Mouse (Mus musculus): ENCODE data around the gene Lcn2.
"Not testable (repeated sequence)": the region's sequence is repeated elsewhere in the genome, so short reads cannot be mapped to it uniquely, and the experiment has no call there.

Lcn2 gene

GRCm38 (mm10) chr2:32363376-32364106 is 24.5 kb downstream of the Lcn2 start:
- peak; percentile 43 for DNase-seq

- peak; percentile 93 for DNase-seq
These were observed 25.2 kb downstream of the Lcn2 start for GRCm38 (mm10) chr2:32362817-32363340.

GRCm38 (mm10) chr2:32362274-32362673 is 25.8 kb downstream of the Lcn2 start:
- DNase-seq: not testable (repeated sequence)

- peak; percentile 84 for DNase-seq
These were observed 26.6 kb downstream of the Lcn2 start for GRCm38 (mm10) chr2:32361437-32361836.

- DNase-seq: peak; percentile 89
These were observed 27.3 kb downstream of the Lcn2 start for GRCm38 (mm10) chr2:32360741-32361140.

GRCm38 (mm10) chr2:32358381-32358780 is 29.7 kb downstream of the Lcn2 start:
- no peak for DNase-seq

GRCm38 (mm10) chr2:32357710-32358109 is 30.3 kb downstream of the Lcn2 start:
- DNase-seq: no peak

GRCm38 (mm10) chr2:32356216-32356615 is 31.8 kb downstream of the Lcn2 start:
- no peak for DNase-seq

GRCm38 (mm10) chr2:32354336-32354895 is 33.6 kb downstream of the Lcn2 start:
- no peak for DNase-seq

GRCm38 (mm10) chr2:32353836-32354235 is 34.2 kb downstream of the Lcn2 start:
- no peak for DNase-seq

- DNase-seq: peak; percentile 95
These were observed 35.0 kb downstream of the Lcn2 start, which contains the start of gene Dnm1 for GRCm38 (mm10) chr2:32353007-32353542. Dnm1 (minus strand) TSS chr2:32353338.

GRCm38 (mm10) chr2:32352151-32353006 is 35.7 kb downstream of the Lcn2 start, which contains the start of gene Ciz1:
Ciz1 (plus strand) TSS chr2:32352327.
- peak; percentile 72 for DNase-seq

- no peak for DNase-seq
These were observed 36.5 kb downstream of the Lcn2 start for GRCm38 (mm10) chr2:32351471-32351961.

GRCm38 (mm10) chr2:32350471-32351051 is 37.5 kb downstream of the Lcn2 start:
- no peak for DNase-seq

GRCm38 (mm10) chr2:32349625-32350255 is 38.3 kb downstream of the Lcn2 start:
- DNase-seq: no peak

GRCm38 (mm10) chr2:32348311-32348710 is 39.7 kb downstream of the Lcn2 start:
- DNase-seq: no peak

GRCm38 (mm10) chr2:32347019-32347418 is 41.0 kb downstream of the Lcn2 start:
- DNase-seq: no peak

- DNase-seq: no peak
These were observed 43.3 kb downstream of the Lcn2 start for GRCm38 (mm10) chr2:32344598-32345321.

GRCm38 (mm10) chr2:32344056-32344455 is 44.0 kb downstream of the Lcn2 start:
- no peak for DNase-seq

- no peak for DNase-seq
These were observed 44.7 kb downstream of the Lcn2 start for GRCm38 (mm10) chr2:32343351-32343671.

Data from embryo, embryonic 11 days (tissue).